Mouse (Mus musculus): ENCODE measurements around the gene Dennd1b.

DNA sequence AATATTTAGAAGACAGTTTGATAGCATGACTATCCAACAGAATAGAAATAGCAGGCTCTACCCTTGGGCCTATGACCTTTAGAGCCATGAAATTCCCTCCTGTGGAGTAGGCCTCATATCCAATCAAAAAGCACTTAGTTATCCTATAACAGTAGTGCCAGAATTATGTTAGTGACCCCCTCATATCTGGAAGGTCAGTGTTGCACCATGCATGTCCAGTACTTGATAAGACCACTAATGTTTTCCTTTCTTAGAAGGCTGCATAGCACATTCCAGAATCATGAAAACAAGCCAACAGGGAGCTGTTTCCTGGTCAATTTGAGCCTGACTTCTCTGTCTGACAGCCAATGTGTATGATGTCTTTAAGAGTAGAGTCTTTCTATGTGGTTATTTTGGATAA, 66.3 kb downstream of the Dennd1b start:
- TF ChIP-seq CTCF (IDR thresholded peaks at IDR 0.05; ENCODE audit: extremely low read depth, insufficient read depth, insufficient read length, insufficient replicate concordance) (no peak), POLR2A (IDR thresholded peaks at IDR 0.05; ENCODE audit: low read depth, low read length) (no peak)
